Mouse (Mus musculus) liver, embryonic 12.5 days (tissue): ENCODE measurements around the gene Nisch. TPM values are rescaled to one million over a fixed set of nuclear protein-coding genes. Genes with fewer than 3 reads are reported as not detected.

Experiments used
- ATAC-seq: fragments of 200-750 bp; cut with Nextera tagmentation; 2 replicates; pipeline ENCODE4 v1.8.0; 2017; ENCODE audit warnings: moderate number of reproducible peaks, mild to moderate bottlenecking, moderate library complexity
- H3K27ac ChIP-seq: fragments of 300-500 bp; sonication (generic); 2 replicates; pipeline ENCODE4 v1.5.1; 2016; ENCODE audit warnings: mild to moderate bottlenecking
- H3K27me3 ChIP-seq: fragments of 300-500 bp; sonication (generic); replicated peaks from 2 replicates; pipeline ENCODE4 v1.6.1; 2016; ENCODE audit warnings: mild to moderate bottlenecking, moderate library complexity
- H3K36me3 ChIP-seq: fragments of 300-500 bp; sonication (generic); 2 replicates; pipeline ENCODE4 v1.6.1; 2016; ENCODE audit warnings: mild to moderate bottlenecking, moderate library complexity
- H3K4me1 ChIP-seq: fragments of 300-500 bp; sonication (generic); 2 replicates; pipeline ENCODE4 v1.6.1; 2016
- H3K4me2 ChIP-seq: fragments of 300-500 bp; sonication (generic); 2 replicates; pipeline ENCODE4 v1.6.1; 2016; ENCODE audit warnings: mild to moderate bottlenecking, moderate library complexity
- H3K4me3 ChIP-seq: fragments of 300-500 bp; sonication (generic); 2 replicates; pipeline ENCODE4 v1.5.1; 2016; ENCODE audit warnings: mild to moderate bottlenecking, moderate library complexity
- H3K9ac ChIP-seq: fragments of 300-500 bp; sonication (generic); 2 replicates; pipeline ENCODE4 v1.6.1; 2016; ENCODE audit warnings: mild to moderate bottlenecking, moderate library complexity
- H3K9me3 ChIP-seq: fragments of 300-500 bp; sonication (generic); replicated peaks from 2 replicates; pipeline ENCODE4 v1.6.1; 2016; ENCODE audit warnings: mild to moderate bottlenecking, moderate library complexity
- WGBS: fragments of 180-500 bp; shearing (Covaris S2); methylation state at CpG from one replicate; pipeline ENCODE4 v1.1.7; 2016; ENCODE audit not compliant: insufficient replicate concordance; 5-methylcytosine and 5-hydroxymethylcytosine counted together
- polyA plus RNA-seq: library from polyadenylated mRNA; unstranded; fragments of >200 nt; fragmentation: Nextera tagmentation; extraction: Ambion mirVana; gene quantifications from 2 replicates; pipeline ENCODE4 v1.2.1, GENCODE M21; 2016

Nisch gene
- polyA plus RNA-seq, result 145 and 151 TPM in 2 replicates

GRCm38 (mm10) chr14:31216846-31217245, at the start of gene Nisch:
Nisch (minus strand) TSS chr14:31216946.
- Histone ChIP-seq H3K9me3 (no peaks in the 10 kb centered on the region), H3K4me2 (peak within 1 kb of the TSS; percentile 26), H3K27ac (0 out of 2 replicates have a peak within 1 kb of the TSS, but pooled peaks have one; percentile 3), H3K4me1 (peaks cover 43% of the 10 kb centered on the region), H3K4me3 (no peak within 1 kb of the TSS), H3K9ac (peak within 1 kb of the TSS; percentile 22; the same call in 1 of the 2 replicates), H3K27me3 (peaks cover 36% of the 10 kb centered on the region), H3K36me3 (no peaks in the 10 kb centered on the region)
- 47% methylated on average over 2 of the region's 2 CpGs for WGBS
- ATAC-seq, result no peak

DNA sequence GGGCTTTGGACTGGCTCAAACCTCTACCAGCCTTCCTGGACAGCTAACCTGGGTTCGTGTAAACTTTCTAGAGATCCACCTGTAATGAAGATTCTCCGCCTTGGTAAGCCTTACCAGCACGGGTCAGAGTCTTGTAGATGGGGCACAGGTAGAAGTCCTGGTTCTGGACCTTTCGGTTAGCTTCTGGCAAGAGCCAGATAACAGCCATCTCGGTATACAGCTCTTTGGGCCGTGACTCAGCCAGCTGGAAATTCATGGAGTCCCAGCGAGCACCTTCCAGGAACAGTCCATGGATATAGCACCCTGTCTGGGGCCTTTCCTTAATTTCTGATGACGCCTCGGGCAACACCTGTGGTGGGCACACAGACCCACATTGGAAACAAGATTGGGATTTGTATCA, 44.2 kb upstream of the Nisch start:
- Histone ChIP-seq H3K9me3 (no peaks in the 10 kb centered on the region), H3K4me1 (peaks cover 41% of the 10 kb centered on the region), H3K4me2 (peak overlapping the region; percentile 68), H3K9ac (peak overlapping the region; percentile 63), H3K36me3 (peaks cover 69% of the 10 kb centered on the region), H3K27me3 (no peaks in the 10 kb centered on the region), H3K27ac (peak overlapping the region; percentile 98), H3K4me3 (peak overlapping the region; percentile 33)
- peak; percentile 72 for ATAC-seq
- WGBS, result 61% methylated on average over 9 of the region's 9 CpGs

- 22% methylated on average over 4 of the region's 4 CpGs for WGBS
- Histone ChIP-seq H3K27me3 (no peaks in the 10 kb centered on the region), H3K9ac (peak overlapping the region; percentile 63), H3K4me1 (peaks cover 41% of the 10 kb centered on the region), H3K4me3 (peak overlapping the region; percentile 33), H3K9me3 (no peaks in the 10 kb centered on the region), H3K27ac (peak overlapping the region; percentile 98), H3K4me2 (peak overlapping the region; percentile 68), H3K36me3 (peaks cover 74% of the 10 kb centered on the region)
- ATAC-seq, result peak; percentile 97
These were observed 43.6 kb upstream of the Nisch start for GRCm38 (mm10) chr14:31260374-31260773.

DNA sequence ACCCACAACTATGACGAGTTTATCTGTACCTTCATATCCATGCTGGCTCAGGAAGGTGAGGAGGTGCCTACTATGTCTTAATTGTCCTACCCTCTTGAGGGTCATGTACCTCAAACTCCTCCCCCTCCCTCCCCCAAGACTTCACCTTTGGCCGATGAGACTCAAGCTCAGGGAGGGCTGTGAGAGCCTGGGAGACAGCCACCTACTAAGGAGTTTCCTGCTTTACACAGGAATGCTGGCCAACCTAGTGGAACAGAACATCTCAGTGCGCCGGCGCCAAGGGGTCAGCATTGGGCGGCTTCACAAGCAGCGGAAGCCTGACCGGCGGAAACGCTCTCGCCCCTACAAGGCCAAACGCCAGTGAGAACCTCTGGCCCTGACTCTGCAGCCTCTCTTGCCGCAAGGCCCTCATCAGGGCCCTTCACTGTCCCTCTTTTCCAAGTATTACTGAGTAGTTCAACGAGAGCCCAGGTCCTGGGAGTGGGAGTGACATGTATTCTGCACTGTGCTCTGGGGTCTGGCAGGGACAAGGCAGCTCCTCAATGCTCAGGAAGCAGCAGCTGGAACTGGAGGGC, 41.8 kb upstream of the Nisch start:
- H3K4me2 ChIP-seq, result peak overlapping the region; percentile 68; the same call in 1 of the 2 replicates
- ATAC-seq, result no peak
- no peaks in the 10 kb centered on the region for H3K27me3 ChIP-seq
- H3K9me3 ChIP-seq, result no peaks in the 10 kb centered on the region
- peaks cover 41% of the 10 kb centered on the region for H3K4me1 ChIP-seq
- H3K4me3 ChIP-seq, result no peak overlapping the region
- peaks cover 93% of the 10 kb centered on the region for H3K36me3 ChIP-seq
- 91% methylated on average over 14 of the region's 14 CpGs for WGBS
- H3K27ac ChIP-seq, result peak overlapping the region; percentile 98
- 0 out of 2 replicates have a peak overlapping the region, but pooled peaks have one; percentile 63 for H3K9ac ChIP-seq

GRCm38 (mm10) chr14:31252091-31252490, 35.3 kb upstream of the Nisch start:
- Histone ChIP-seq H3K4me1 (peaks cover 35% of the 10 kb centered on the region), H3K36me3 (peaks cover 47% of the 10 kb centered on the region), H3K9ac (peak overlapping the region; percentile 97), H3K9me3 (no peaks in the 10 kb centered on the region), H3K27ac (peak overlapping the region; percentile 92), H3K4me2 (peak overlapping the region; percentile 91), H3K27me3 (no peaks in the 10 kb centered on the region), H3K4me3 (peak overlapping the region; percentile 99)
- ATAC-seq, result no peak
- WGBS, result 79% methylated on average over 5 of the region's 5 CpGs

GRCm38 (mm10) chr14:31251626-31252025, 34.9 kb upstream of the Nisch start:
- Histone ChIP-seq H3K9ac (peak overlapping the region; percentile 97), H3K4me1 (peaks cover 35% of the 10 kb centered on the region), H3K4me3 (peak overlapping the region; percentile 99), H3K9me3 (no peaks in the 10 kb centered on the region), H3K27ac (peak overlapping the region; percentile 92), H3K27me3 (no peaks in the 10 kb centered on the region), H3K4me2 (peak overlapping the region; percentile 91), H3K36me3 (peaks cover 42% of the 10 kb centered on the region)
- WGBS, result 2% methylated on average over 18 of the region's 18 CpGs
- ATAC-seq, result peak; percentile 21

- H3K27me3 ChIP-seq, result no peaks in the 10 kb centered on the region
- peak within 1 kb of the TSS; percentile 99 for H3K4me3 ChIP-seq
- peak; percentile 89 for ATAC-seq
- under 1% methylated on average over 75 of the region's 75 CpGs for WGBS
- H3K4me2 ChIP-seq, result peak within 1 kb of the TSS; percentile 91
- peaks cover 35% of the 10 kb centered on the region for H3K4me1 ChIP-seq
- no peaks in the 10 kb centered on the region for H3K9me3 ChIP-seq
- peak within 1 kb of the TSS; percentile 92 for H3K27ac ChIP-seq
- peaks cover 38% of the 10 kb centered on the region for H3K36me3 ChIP-seq
- peak within 1 kb of the TSS; percentile 97 for H3K9ac ChIP-seq
These were observed 34.4 kb upstream of the Nisch start, which contains the start of the genes Phf7 and Bap1 for GRCm38 (mm10) chr14:31251084-31251604. Phf7 (minus strand) TSS chr14:31251317. Bap1 (plus strand) TSS chr14:31251450.

DNA sequence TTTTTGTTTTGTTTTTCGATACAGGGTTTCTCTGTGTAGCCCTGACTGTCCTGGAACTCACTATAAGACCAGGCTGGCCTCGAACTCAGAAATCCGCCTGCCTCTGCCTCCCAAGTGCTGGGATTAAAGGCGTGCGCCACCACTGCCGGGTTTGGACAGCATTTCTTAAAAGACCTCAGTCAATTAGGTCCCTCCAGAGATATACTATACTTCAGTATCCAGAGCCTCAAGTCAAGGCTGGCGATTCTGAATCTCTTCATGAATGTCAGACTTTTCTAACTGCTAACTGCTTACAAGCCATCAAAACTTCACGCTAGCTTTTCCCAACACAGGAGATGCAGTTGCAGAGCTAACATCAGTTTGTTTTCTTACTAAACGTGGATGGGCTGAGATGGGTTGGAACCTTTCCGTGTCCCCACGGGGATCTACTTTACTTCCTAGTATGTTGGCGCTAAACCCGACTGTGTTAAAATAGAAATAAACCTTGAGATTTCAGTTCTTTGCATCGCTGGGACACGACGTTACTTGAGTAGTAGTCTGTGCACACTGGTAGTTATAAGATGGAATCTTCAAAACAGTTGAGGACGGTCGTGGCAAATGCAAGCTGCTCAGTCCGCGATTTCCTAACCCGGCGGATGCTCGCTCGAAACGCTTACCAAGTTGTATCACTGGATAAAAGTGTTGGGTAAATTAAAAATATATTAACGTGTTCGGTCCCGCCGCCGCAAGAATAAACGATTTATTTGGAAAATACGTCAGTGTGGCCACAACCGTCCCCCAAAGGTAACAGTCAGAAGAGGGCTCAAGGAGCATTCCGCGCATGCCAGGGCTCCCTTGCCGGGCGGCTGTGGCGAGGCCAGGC, 33.7 kb upstream of the Nisch start:
- ATAC-seq, result peak; percentile 85
- H3K4me1 ChIP-seq, result peaks cover 35% of the 10 kb centered on the region
- H3K27me3 ChIP-seq, result no peaks in the 10 kb centered on the region
- 15% methylated on average over 38 of the region's 38 CpGs for WGBS
- H3K9ac ChIP-seq, result peak overlapping the region; percentile 97
- peak overlapping the region; percentile 92 for H3K27ac ChIP-seq
- H3K4me3 ChIP-seq, result peak overlapping the region; percentile 99
- no peaks in the 10 kb centered on the region for H3K9me3 ChIP-seq
- peaks cover 31% of the 10 kb centered on the region for H3K36me3 ChIP-seq
- H3K4me2 ChIP-seq, result peak overlapping the region; percentile 91

GRCm38 (mm10) chr14:31248396-31248795, 31.6 kb upstream of the Nisch start:
- Histone ChIP-seq H3K4me1 (peaks cover 35% of the 10 kb centered on the region), H3K4me3 (no peak overlapping the region), H3K4me2 (no peak overlapping the region), H3K27ac (no peak overlapping the region), H3K9ac (no peak overlapping the region), H3K27me3 (no peaks in the 10 kb centered on the region), H3K36me3 (peaks cover 10% of the 10 kb centered on the region), H3K9me3 (no peaks in the 10 kb centered on the region)
- no peak for ATAC-seq
- 78% methylated on average over 6 of the region's 6 CpGs for WGBS

DNA sequence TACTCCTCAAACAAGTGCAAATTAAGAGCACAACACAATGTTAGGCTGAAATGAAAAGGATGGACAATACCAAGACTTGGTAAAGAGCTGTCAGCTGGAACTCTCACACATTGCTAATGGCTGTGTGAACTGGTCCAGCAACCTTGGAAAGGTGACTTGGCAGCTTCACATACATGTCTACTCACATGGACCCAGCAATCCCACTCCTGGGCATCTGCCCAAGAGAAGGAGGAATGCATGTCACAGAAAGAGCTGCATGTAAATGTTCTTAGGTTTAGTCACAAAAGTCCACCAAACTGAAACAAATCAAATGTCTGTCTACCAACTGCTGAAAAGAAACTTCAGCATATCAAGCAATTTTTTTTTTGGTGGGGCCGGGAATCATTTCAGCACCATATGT, 29.2 kb upstream of the Nisch start:
- Histone ChIP-seq H3K27me3 (no peaks in the 10 kb centered on the region), H3K4me3 (no peak overlapping the region), H3K4me2 (no peak overlapping the region), H3K36me3 (no peaks in the 10 kb centered on the region), H3K4me1 (peaks cover 22% of the 10 kb centered on the region), H3K9me3 (no peaks in the 10 kb centered on the region), H3K9ac (no peak overlapping the region), H3K27ac (no peak overlapping the region)
- 69% methylated on average over 1 of the region's 1 CpGs for WGBS
- ATAC-seq, result no peak

GRCm38 (mm10) chr14:31244777-31245176, 28.0 kb upstream of the Nisch start:
- Histone ChIP-seq H3K36me3 (no peaks in the 10 kb centered on the region), H3K9ac (no peak overlapping the region), H3K4me3 (no peak overlapping the region), H3K4me2 (no peak overlapping the region), H3K4me1 (peaks cover 15% of the 10 kb centered on the region), H3K27ac (no peak overlapping the region), H3K9me3 (no peaks in the 10 kb centered on the region), H3K27me3 (no peaks in the 10 kb centered on the region)
- 29% methylated on average over 1 of the region's 1 CpGs for WGBS
- no peak for ATAC-seq

DNA sequence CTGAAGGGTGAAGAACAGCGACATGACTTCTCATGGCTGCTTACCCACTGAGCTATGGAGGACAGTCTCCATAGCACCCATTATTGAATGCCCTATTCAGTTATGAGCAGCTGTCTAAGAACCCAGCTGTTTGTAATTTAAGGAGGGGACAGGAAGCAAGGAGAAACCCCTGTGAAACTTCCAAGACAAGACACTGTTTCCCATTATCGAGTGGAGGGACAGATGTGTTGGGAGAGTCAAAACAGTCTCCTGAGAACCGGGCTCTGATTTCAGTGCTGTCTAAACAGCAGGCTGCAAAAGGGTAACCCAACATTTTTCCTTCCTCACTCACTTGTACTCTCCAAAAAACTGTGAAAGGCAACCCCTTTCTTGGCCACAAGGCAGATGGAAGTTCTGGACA, 23.8 kb upstream of the Nisch start:
- no peaks in the 10 kb centered on the region for H3K27me3 ChIP-seq
- H3K4me1 ChIP-seq, result no peaks in the 10 kb centered on the region
- ATAC-seq, result no peak
- 71% methylated on average over 3 of the region's 3 CpGs for WGBS
- no peak overlapping the region for H3K4me2 ChIP-seq
- no peak overlapping the region for H3K4me3 ChIP-seq
- no peak overlapping the region for H3K9ac ChIP-seq
- no peaks in the 10 kb centered on the region for H3K36me3 ChIP-seq
- no peaks in the 10 kb centered on the region for H3K9me3 ChIP-seq
- no peak overlapping the region for H3K27ac ChIP-seq
